Mouse (Mus musculus) kidney, embryonic 16.5 days (tissue): ENCODE measurements around the gene Grik4. TPM values are rescaled to one million over a fixed set of nuclear protein-coding genes. Genes with fewer than 3 reads are reported as not detected.
A peak's percentile ranks its signal among the peaks of the same experiment; 100 is the strongest.

Source experiments
- ATAC-seq: fragments of 200-750 bp; cut with Nextera tagmentation; 2 replicates; pipeline ENCODE4 v1.8.0; 2017; ENCODE audit warnings: moderate TSS enrichment; ENCODE audit not compliant: low FRiP score, low TSS enrichment
- H3K27ac ChIP-seq: fragments of 300-500 bp; sonication (generic); 2 replicates; pipeline ENCODE4 v1.5.1; 2014; ENCODE audit warnings: low read length
- H3K27me3 ChIP-seq: fragments of 300-500 bp; sonication (generic); 2 replicates; pipeline ENCODE4 v1.6.1; 2014; ENCODE audit warnings: low read length, control low read depth, mixed read lengths; ENCODE audit not compliant: insufficient read depth
- H3K36me3 ChIP-seq: fragments of 300-500 bp; sonication (generic); 2 replicates; pipeline ENCODE4 v1.6.1; 2014; ENCODE audit warnings: low read length, control low read depth, mixed read lengths; ENCODE audit not compliant: insufficient read depth
- H3K4me1 ChIP-seq: fragments of 300-500 bp; sonication (generic); 2 replicates; pipeline ENCODE4 v1.6.1; 2014; ENCODE audit warnings: low read length, control low read depth, mixed read lengths; ENCODE audit not compliant: insufficient read depth
- H3K4me2 ChIP-seq: fragments of 300-500 bp; sonication (generic); replicated peaks from 2 replicates; pipeline ENCODE4 v1.6.1; 2014; ENCODE audit warnings: low read depth, low read length
- H3K4me3 ChIP-seq: fragments of 300-500 bp; sonication (generic); 2 replicates; pipeline ENCODE4 v1.5.1; 2014; ENCODE audit warnings: mild to moderate bottlenecking, low read length
- H3K9ac ChIP-seq: fragments of 300-500 bp; sonication (generic); replicated peaks from 2 replicates; pipeline ENCODE4 v1.6.1; 2014; ENCODE audit warnings: low read length
- H3K9me3 ChIP-seq: fragments of 300-500 bp; sonication (generic); 2 replicates; pipeline ENCODE4 v1.6.1; 2016; ENCODE audit warnings: low read length, control low read depth
- WGBS: fragments of 180-500 bp; shearing (Covaris S2); extraction: QIAGEN DNeasy Blood & Tissue Kit; methylation state at CpG from one replicate; pipeline ENCODE4 v1.1.7; 2014; 5-methylcytosine and 5-hydroxymethylcytosine counted together
- polyA plus RNA-seq: library from polyadenylated mRNA; unstranded; fragments of >200 nt; fragmentation: Nextera tagmentation; extraction: Ambion mirVana; gene quantifications from 2 replicates; pipeline ENCODE4 v1.2.1, GENCODE M21; 2015

Grik4 gene
- polyA plus RNA-seq, 1 experiment from 2014 or later: 3.3 TPM

- 56% methylated on average over 14 of the region's 14 CpGs for WGBS
- Histone ChIP-seq H3K4me2 (no peak overlapping the region), H3K4me3 (no peak overlapping the region), H3K9ac (no peak overlapping the region), H3K27ac (no peak overlapping the region), H3K4me1 (peaks cover 4% of the 10 kb centered on the region; the same call in 1 of the 2 replicates), H3K27me3 (peaks cover 6% of the 10 kb centered on the region; the same call in 1 of the 2 replicates), H3K36me3 (no peaks in the 10 kb centered on the region), H3K9me3 (no peaks in the 10 kb centered on the region)
- no peak for ATAC-seq
Measured at GRCm38 (mm10) chr9:42518163-42518562, 426.1 kb downstream of the Grik4 start.

DNA sequence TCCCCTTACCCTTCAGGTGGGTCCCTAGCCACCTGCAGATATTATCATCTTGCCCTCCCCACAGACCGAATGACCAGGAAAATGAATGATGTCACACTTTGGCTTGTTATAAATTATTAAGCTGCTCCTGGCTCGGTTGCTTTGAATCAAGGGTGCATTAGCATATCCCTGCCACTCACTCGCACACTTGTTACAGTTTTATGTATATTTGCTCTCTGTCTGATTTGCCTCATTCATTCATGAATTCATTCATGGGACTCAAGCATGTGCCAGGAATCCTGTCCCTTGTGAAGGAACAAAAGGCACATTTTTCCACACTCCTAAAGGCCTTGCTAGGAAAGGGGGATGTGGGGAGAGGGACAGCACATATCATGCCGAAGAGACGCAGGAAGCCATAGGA lies 431.1 kb downstream of the Grik4 start:
- 58% methylated on average over 5 of the region's 5 CpGs for WGBS
- Histone ChIP-seq H3K27me3 (no peaks in the 10 kb centered on the region), H3K4me3 (no peak overlapping the region), H3K4me1 (no peaks in the 10 kb centered on the region), H3K27ac (no peak overlapping the region), H3K36me3 (no peaks in the 10 kb centered on the region), H3K9ac (no peak overlapping the region), H3K9me3 (no peaks in the 10 kb centered on the region), H3K4me2 (no peak overlapping the region)
- ATAC-seq: no peak

DNA sequence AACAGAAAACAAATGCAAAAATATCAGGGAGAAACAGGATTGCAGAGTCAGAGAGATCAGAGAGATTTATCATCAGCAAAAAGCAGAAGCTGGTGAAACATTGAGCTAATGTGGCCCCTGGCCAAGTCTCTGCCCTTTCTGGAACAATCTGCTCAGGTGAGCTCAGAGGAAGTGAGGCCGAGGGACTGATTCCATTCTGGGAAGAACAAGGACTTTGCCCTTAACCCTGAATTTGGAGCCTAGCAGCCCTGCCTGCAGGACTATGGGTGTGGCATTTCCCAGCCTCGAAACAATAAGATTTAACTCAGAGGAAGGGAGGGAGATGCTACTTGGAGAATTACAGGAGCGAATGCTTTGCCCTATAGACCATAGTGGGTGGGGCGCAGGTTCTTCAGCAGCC lies 432.0 kb downstream of the Grik4 start:
- no peaks in the 10 kb centered on the region for H3K4me1 ChIP-seq
- no peak overlapping the region for H3K4me3 ChIP-seq
- H3K27me3 ChIP-seq: no peaks in the 10 kb centered on the region
- H3K9me3 ChIP-seq: no peaks in the 10 kb centered on the region
- no peak for ATAC-seq
- no peaks in the 10 kb centered on the region for H3K36me3 ChIP-seq
- H3K9ac ChIP-seq: no peak overlapping the region
- no peak overlapping the region for H3K27ac ChIP-seq
- WGBS: 65% methylated on average over 4 of the region's 4 CpGs
- H3K4me2 ChIP-seq: no peak overlapping the region

DNA sequence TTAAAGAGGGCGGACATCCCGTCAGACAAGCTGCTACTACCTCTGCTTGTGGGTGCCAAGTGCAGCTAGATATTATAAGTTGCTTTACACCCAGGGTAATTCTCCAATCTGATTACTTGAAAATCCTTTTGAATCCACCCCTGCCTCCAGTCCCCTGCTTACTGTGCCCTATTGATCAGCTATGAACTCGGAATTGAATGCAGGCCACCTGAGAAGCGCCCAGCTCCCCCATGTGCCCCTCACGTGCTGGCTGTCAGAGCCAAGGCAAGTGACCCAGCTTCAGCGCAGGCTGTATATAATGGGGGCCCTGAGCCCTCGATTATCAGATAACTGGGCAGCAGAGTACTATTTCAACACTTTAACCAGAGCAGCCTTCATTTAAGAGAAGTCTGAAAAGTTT lies 436.1 kb downstream of the Grik4 start:
- no peak overlapping the region for H3K4me3 ChIP-seq
- no peaks in the 10 kb centered on the region for H3K27me3 ChIP-seq
- no peaks in the 10 kb centered on the region for H3K9me3 ChIP-seq
- no peaks in the 10 kb centered on the region for H3K4me1 ChIP-seq
- ATAC-seq: no peak
- H3K9ac ChIP-seq: no peak overlapping the region
- no peak overlapping the region for H3K4me2 ChIP-seq
- 63% methylated on average over 7 of the region's 7 CpGs for WGBS
- no peaks in the 10 kb centered on the region for H3K36me3 ChIP-seq
- H3K27ac ChIP-seq: no peak overlapping the region

- no peak within 1 kb of the TSS for H3K9ac ChIP-seq
- no peaks in the 10 kb centered on the region for H3K4me1 ChIP-seq
- H3K4me2 ChIP-seq: no peak within 1 kb of the TSS
- H3K36me3 ChIP-seq: no peaks in the 10 kb centered on the region
- H3K27me3 ChIP-seq: no peaks in the 10 kb centered on the region
- H3K9me3 ChIP-seq: no peaks in the 10 kb centered on the region
- no peak within 1 kb of the TSS for H3K27ac ChIP-seq
- no peak for ATAC-seq
- WGBS: 87% methylated on average over 6 of the region's 6 CpGs
- H3K4me3 ChIP-seq: no peak within 1 kb of the TSS
Measured at GRCm38 (mm10) chr9:42507709-42508108, 436.6 kb downstream of the Grik4 start, which contains the start of gene Tbcel. Gene Tbcel, minus strand, starts transcription at chr9:42507809.

- H3K27me3 ChIP-seq: no peaks in the 10 kb centered on the region
- no peaks in the 10 kb centered on the region for H3K4me1 ChIP-seq
- H3K4me3 ChIP-seq: no peak overlapping the region
- no peak overlapping the region for H3K27ac ChIP-seq
- no peak for ATAC-seq
- no peaks in the 10 kb centered on the region for H3K36me3 ChIP-seq
- whole genome bisulfite sequencing: 63% methylated on average over 1 of the region's 1 CpGs
- no peaks in the 10 kb centered on the region for H3K9me3 ChIP-seq
- no peak overlapping the region for H3K4me2 ChIP-seq
- no peak overlapping the region for H3K9ac ChIP-seq
Measured at GRCm38 (mm10) chr9:42507022-42507421, 437.3 kb downstream of the Grik4 start.

- Histone ChIP-seq H3K4me2 (no peak overlapping the region), H3K9ac (no peak overlapping the region), H3K27me3 (no peaks in the 10 kb centered on the region), H3K9me3 (no peaks in the 10 kb centered on the region), H3K4me1 (no peaks in the 10 kb centered on the region), H3K4me3 (no peak overlapping the region), H3K36me3 (no peaks in the 10 kb centered on the region), H3K27ac (no peak overlapping the region)
- ATAC-seq: peak; percentile 73; the same call in 1 of the 2 replicates
- WGBS: 84% methylated on average over 3 of the region's 3 CpGs
Measured at GRCm38 (mm10) chr9:42504971-42505510, 439.3 kb downstream of the Grik4 start.

DNA sequence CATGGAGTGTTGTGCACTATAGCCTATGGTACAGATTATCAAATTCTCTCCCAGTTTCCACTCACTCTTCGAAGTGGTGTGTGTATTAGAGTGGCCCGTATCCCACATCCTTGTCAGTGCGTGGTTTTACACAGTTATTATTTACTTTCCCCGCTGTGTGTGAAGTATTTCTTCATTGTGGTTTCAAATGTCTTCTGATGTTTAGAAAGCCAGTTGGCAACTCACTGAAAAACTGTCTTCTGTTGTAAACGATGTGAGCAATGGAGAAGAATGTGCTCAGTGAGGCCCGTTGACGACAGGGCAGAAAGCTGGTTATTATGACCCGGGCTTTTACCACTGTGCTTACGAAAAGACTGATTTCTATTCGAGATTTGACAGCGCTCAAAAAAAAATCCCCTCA lies 439.7 kb downstream of the Grik4 start:
- ATAC-seq: no peak
- no peak overlapping the region for H3K27ac ChIP-seq
- H3K36me3 ChIP-seq: no peaks in the 10 kb centered on the region
- H3K4me1 ChIP-seq: no peaks in the 10 kb centered on the region
- H3K4me2 ChIP-seq: no peak overlapping the region
- WGBS: 60% methylated on average over 11 of the region's 11 CpGs
- no peaks in the 10 kb centered on the region for H3K27me3 ChIP-seq
- H3K9me3 ChIP-seq: no peaks in the 10 kb centered on the region
- H3K9ac ChIP-seq: no peak overlapping the region
- H3K4me3 ChIP-seq: no peak overlapping the region

DNA sequence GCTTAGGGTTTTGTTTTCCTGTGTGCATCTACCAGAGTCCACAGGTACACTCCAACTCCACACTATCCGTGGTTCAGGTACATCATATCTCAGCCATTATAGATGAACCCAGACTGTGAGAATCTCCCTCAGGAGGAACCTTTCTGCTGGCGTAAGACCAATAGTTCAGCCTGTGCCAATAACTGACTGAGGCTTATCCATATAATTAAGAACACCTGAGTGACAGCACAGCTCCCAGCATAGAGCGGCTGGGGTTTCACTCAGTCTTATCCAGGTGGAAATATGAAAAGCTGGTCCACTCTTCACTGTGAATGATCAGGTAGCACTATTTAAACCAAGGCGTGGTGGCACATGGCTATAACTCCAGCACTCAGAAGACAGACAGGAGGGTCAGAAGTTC lies 440.6 kb downstream of the Grik4 start:
- H3K9ac ChIP-seq: no peak overlapping the region
- H3K4me3 ChIP-seq: no peak overlapping the region
- 79% methylated on average over 4 of the region's 4 CpGs for WGBS
- no peaks in the 10 kb centered on the region for H3K4me1 ChIP-seq
- no peaks in the 10 kb centered on the region for H3K9me3 ChIP-seq
- H3K4me2 ChIP-seq: no peak overlapping the region
- ATAC-seq: no peak
- no peaks in the 10 kb centered on the region for H3K27me3 ChIP-seq
- no peaks in the 10 kb centered on the region for H3K36me3 ChIP-seq
- no peak overlapping the region for H3K27ac ChIP-seq

- Histone ChIP-seq H3K4me2 (no peak overlapping the region), H3K27ac (no peak overlapping the region), H3K27me3 (no peaks in the 10 kb centered on the region), H3K9me3 (peaks cover 9% of the 10 kb centered on the region), H3K9ac (no peak overlapping the region), H3K4me1 (no peaks in the 10 kb centered on the region), H3K36me3 (no peaks in the 10 kb centered on the region), H3K4me3 (no peak overlapping the region)
- WGBS: 93% methylated on average over 2 of the region's 2 CpGs
- no peak for ATAC-seq
Measured at GRCm38 (mm10) chr9:42496296-42496695, 448.0 kb downstream of the Grik4 start.
